Mouse (Mus musculus): ENCODE measurements around the gene Cdk6. TPM values are rescaled to one million over a fixed set of nuclear protein-coding genes. Genes with fewer than 3 reads are reported as not detected.

Gene Cdk6
- polyA plus RNA-seq, 1 experiment from 2014 or later = 16.6 TPM

- WGBS = 95% methylated on average over 4 of the region's 4 CpGs
- no peak for DNase-seq (ENCODE audit: low spot score)
Measured at GRCm38 (mm10) chr5:3571266-3571665, 230.0 kb downstream of the Cdk6 start, which contains the start of gene 1700109H08Rik. TSS of gene 1700109H08Rik (plus strand) at chr5:3571566.

GRCm38 (mm10) chr5:3574825-3575224, 233.5 kb downstream of the Cdk6 start:
- Histone ChIP-seq H3K9ac (ENCODE audit: low read length) (no peak overlapping the region), H3K4me1 (replicated peaks; ENCODE audit: control insufficient read depth, insufficient read depth) (no peaks in the 10 kb centered on the region), H3K36me3 (ENCODE audit: control insufficient read depth, insufficient read depth, low read length) (peaks cover 37% of the 10 kb centered on the region), H3K9me3 (ENCODE audit: control insufficient read depth, low read length) (no peaks in the 10 kb centered on the region), H3K4me2 (replicated peaks; ENCODE audit: low read depth) (no peak overlapping the region), H3K27ac (replicated peaks) (no peak overlapping the region), H3K4me3 (ENCODE audit: low read depth, low read length) (no peak overlapping the region), H3K27me3 (ENCODE audit: control insufficient read depth, insufficient read depth, low read length) (no peaks in the 10 kb centered on the region)
- TF ChIP-seq CTCF (IDR thresholded peaks at IDR 0.05; ENCODE audit: low read depth) = 0 out of 2 replicates have a peak, but pooled peaks have one; percentile 2
- TF ChIP-seq EP300 (optimal IDR thresholded peaks at IDR 0.05) = no peak
- no peak for DNase-seq (ENCODE audit: low spot score)
- no peak for ATAC-seq (ENCODE audit: low FRiP score, low TSS enrichment)
- WGBS = 92% methylated on average over 2 of the region's 2 CpGs

More at GRCm38 (mm10) chr5:3571266-3571665, 230.0 kb downstream of the Cdk6 start, which contains the start of gene 1700109H08Rik:
- no peak within 1 kb of the TSS for H3K27ac ChIP-seq (replicated peaks)
- no peak within 1 kb of the TSS for H3K4me2 ChIP-seq (replicated peaks; ENCODE audit: low read depth)
- no peak within 1 kb of the TSS for H3K9ac ChIP-seq (ENCODE audit: low read length)
- no peaks in the 10 kb centered on the region for H3K27me3 ChIP-seq (ENCODE audit: control insufficient read depth, insufficient read depth, low read length)
- no peaks in the 10 kb centered on the region for H3K4me1 ChIP-seq (replicated peaks; ENCODE audit: control insufficient read depth, insufficient read depth)
- peaks cover 20% of the 10 kb centered on the region for H3K36me3 ChIP-seq (ENCODE audit: control insufficient read depth, insufficient read depth, low read length)
- no peaks in the 10 kb centered on the region for H3K9me3 ChIP-seq (ENCODE audit: control insufficient read depth, low read length)
- no peak for TF ChIP-seq CTCF (IDR thresholded peaks at IDR 0.05; ENCODE audit: low read depth)
- TF ChIP-seq EP300 (optimal IDR thresholded peaks at IDR 0.05) = no peak
- no peak within 1 kb of the TSS for H3K4me3 ChIP-seq (ENCODE audit: low read depth, low read length)
- no peak for ATAC-seq (ENCODE audit: low FRiP score, low TSS enrichment)

GRCm38 (mm10) chr5:3577939-3578338, 236.7 kb downstream of the Cdk6 start:
- Histone ChIP-seq H3K36me3 (ENCODE audit: control insufficient read depth, insufficient read depth, low read length) (peaks cover 35% of the 10 kb centered on the region), H3K27ac (replicated peaks) (no peak overlapping the region), H3K9me3 (ENCODE audit: control insufficient read depth, low read length) (no peaks in the 10 kb centered on the region), H3K4me3 (ENCODE audit: low read depth, low read length) (no peak overlapping the region), H3K9ac (ENCODE audit: low read length) (no peak overlapping the region), H3K4me1 (replicated peaks; ENCODE audit: control insufficient read depth, insufficient read depth) (no peaks in the 10 kb centered on the region), H3K4me2 (replicated peaks; ENCODE audit: low read depth) (no peak overlapping the region), H3K27me3 (ENCODE audit: control insufficient read depth, insufficient read depth, low read length) (no peaks in the 10 kb centered on the region)
- 93% methylated on average over 2 of the region's 2 CpGs for WGBS
- TF ChIP-seq CTCF (IDR thresholded peaks at IDR 0.05; ENCODE audit: low read depth) (no peak), EP300 (optimal IDR thresholded peaks at IDR 0.05) (no peak)
- ATAC-seq (ENCODE audit: low FRiP score, low TSS enrichment) (no peak), DNase-seq (ENCODE audit: low spot score) (no peak)

- Histone ChIP-seq H3K4me2 (replicated peaks; ENCODE audit: low read depth) (no peak overlapping the region), H3K4me1 (replicated peaks; ENCODE audit: control insufficient read depth, insufficient read depth) (no peaks in the 10 kb centered on the region), H3K9ac (ENCODE audit: low read length) (no peak overlapping the region), H3K4me3 (ENCODE audit: low read depth, low read length) (no peak overlapping the region), H3K9me3 (ENCODE audit: control insufficient read depth, low read length) (no peaks in the 10 kb centered on the region), H3K36me3 (ENCODE audit: control insufficient read depth, insufficient read depth, low read length) (peaks cover 43% of the 10 kb centered on the region), H3K27ac (replicated peaks) (no peak overlapping the region), H3K27me3 (ENCODE audit: control insufficient read depth, insufficient read depth, low read length) (no peaks in the 10 kb centered on the region)
- 95% methylated on average over 7 of the region's 7 CpGs for WGBS
- ATAC-seq (ENCODE audit: low FRiP score, low TSS enrichment) (no peak), DNase-seq (ENCODE audit: low spot score) (no peak)
- TF ChIP-seq EP300 (optimal IDR thresholded peaks at IDR 0.05) (no peak), CTCF (IDR thresholded peaks at IDR 0.05; ENCODE audit: low read depth) (no peak)
Measured at GRCm38 (mm10) chr5:3579066-3579465, 237.8 kb downstream of the Cdk6 start.

Other genes with a start within 250 kb of the Cdk6 start
- 14.7 and 16.4 TPM in 2 replicates for gene Fam133b, start 202.3 kb downstream of the Cdk6 start, polyA plus RNA-seq (2015; fragmentation: Nextera tagmentation; extraction: Ambion mirVana)
- 0.61 and 0.91 TPM in 2 replicates for gene 1700109H08Rik, start 230.1 kb downstream of the Cdk6 start, polyA plus RNA-seq (2015; fragmentation: Nextera tagmentation; extraction: Ambion mirVana)